Mouse (Mus musculus) ES-E14 (cell line): ENCODE data around the gene Txndc9.
"Not testable (repeated sequence)": the region's sequence is repeated elsewhere in the genome, so short reads cannot be mapped to it uniquely, and the experiment has no call there.

Source experiments
- CHD2 ChIP-seq: IDR thresholded peaks from 2 replicates; pipeline ENCODE4 v1.6.1; 2014; ENCODE audit warnings: mild to moderate bottlenecking, low read depth, low read length, inconsistent platforms
- ZC3H11A ChIP-seq: IDR thresholded peaks from 2 replicates; pipeline ENCODE4 v1.6.1; 2012; ENCODE audit warnings: low read depth, mild to moderate bottlenecking, inconsistent platforms, low read length, borderline replicate concordance

DNA sequence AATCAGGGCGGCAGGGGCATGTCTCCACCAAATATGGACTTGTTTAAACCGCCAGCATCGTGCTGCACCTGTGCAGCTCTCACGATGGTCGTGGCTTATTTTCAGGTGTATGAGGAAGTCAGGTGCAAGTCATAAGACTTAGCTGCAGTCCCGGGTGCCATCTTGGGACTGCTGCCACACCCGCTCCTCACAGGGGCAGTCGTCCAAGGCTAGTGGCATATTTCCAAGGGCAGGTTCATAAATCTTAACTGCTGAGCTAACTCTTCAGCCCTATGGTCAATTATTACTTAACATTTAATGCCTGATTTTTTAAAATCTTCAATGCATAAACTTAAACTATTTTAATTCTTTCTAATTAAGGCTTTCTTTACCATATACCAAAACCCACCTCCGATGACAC, 21.0 kb downstream of the Txndc9 start:
- TF ChIP-seq ZC3H11A, CHD2: not testable (repeated sequence)
